Mouse (Mus musculus): ENCODE results near the gene Pdxp. TPM values are rescaled to one million over a fixed set of nuclear protein-coding genes. Genes with fewer than 3 reads are reported as not detected.
A peak's percentile ranks its signal among the peaks of the same experiment; 100 is the strongest.

The Pdxp gene
- polyA plus RNA-seq, 1 experiment: 124 TPM

GRCm38 (mm10) chr15:78930801-78931426 lies 17.2 kb downstream of the Pdxp start:
- TF ChIP-seq CTCF (IDR thresholded peaks at IDR 0.05; ENCODE audit: borderline replicate concordance, extremely low read depth, insufficient read depth, insufficient read length) (no peak), POLR2A (IDR thresholded peaks at IDR 0.05; ENCODE audit: borderline replicate concordance, extremely low read depth, insufficient read depth, insufficient read length, poor library complexity, severe bottlenecking) (no peak)
- DNase-seq (ENCODE audit: low read depth): no peak

DNA sequence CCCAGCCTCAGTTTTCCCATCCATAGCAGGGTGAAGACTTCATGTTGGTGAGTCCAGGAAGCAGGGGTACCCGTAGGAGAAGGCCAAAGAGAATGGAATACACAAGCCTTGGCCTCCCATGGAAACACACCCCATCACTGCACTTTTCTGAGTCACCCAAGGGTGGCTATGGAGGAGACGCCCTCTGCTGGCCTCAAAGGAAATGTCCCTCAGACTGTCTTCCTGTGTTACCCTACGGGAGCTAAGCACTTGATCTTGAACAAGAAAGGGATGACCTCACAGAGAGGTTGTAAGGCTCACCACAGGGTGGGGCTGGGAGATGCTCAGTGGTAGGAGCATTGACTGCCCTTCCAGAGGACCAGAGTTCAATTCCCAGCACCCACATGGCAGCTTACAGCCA lies 17.9 kb downstream of the Pdxp start:
- TF ChIP-seq POLR2A (IDR thresholded peaks at IDR 0.05; ENCODE audit: borderline replicate concordance, extremely low read depth, insufficient read depth, insufficient read length, poor library complexity, severe bottlenecking) (no peak), CTCF (IDR thresholded peaks at IDR 0.05; ENCODE audit: borderline replicate concordance, extremely low read depth, insufficient read depth, insufficient read length) (peak; percentile 54; the same call in 1 of the 2 replicates)
- DNase-seq (ENCODE audit: low read depth): no peak

DNA sequence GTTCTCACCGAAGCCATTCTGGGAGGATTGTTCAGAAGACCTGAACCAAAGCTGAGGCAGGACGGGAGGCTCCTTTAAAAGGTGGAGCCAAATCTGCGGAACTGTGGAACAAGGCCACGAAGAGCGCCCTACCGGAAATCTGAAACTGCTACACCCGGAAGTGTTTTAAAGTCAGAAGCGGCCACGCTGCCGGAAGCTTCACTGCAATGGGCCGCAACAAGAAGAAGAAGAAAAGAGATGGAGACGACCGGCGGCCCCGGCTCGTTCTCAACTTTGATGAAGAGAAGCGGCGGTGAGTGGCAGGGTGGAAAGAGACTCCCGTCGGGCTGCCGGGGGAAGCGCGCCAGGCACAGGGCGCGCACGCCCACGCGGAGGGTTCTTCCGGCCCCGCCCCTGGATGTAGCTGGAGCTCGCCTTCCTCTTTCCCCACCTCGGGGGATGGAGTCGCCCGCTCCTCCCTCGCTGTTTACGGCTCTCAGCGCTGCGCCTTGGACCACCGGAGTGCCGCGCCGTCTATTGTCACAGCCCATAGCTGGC lies 21.1 kb downstream of the Pdxp start, which contains the start of gene Nol12:
Gene Nol12, plus strand, starts transcription at position 150 of the 537 bp plus-strand sequence.
- TF ChIP-seq CTCF (IDR thresholded peaks at IDR 0.05; ENCODE audit: borderline replicate concordance, extremely low read depth, insufficient read depth, insufficient read length) (peak; percentile 36; the same call in 1 of the 2 replicates), POLR2A (IDR thresholded peaks at IDR 0.05; ENCODE audit: borderline replicate concordance, extremely low read depth, insufficient read depth, insufficient read length, poor library complexity, severe bottlenecking) (peak; percentile 43; the same call in 1 of the 2 replicates)
- DNase-seq (ENCODE audit: low read depth): peak; percentile 97

- TF ChIP-seq CTCF (IDR thresholded peaks at IDR 0.05; ENCODE audit: borderline replicate concordance, extremely low read depth, insufficient read depth, insufficient read length): no peak
- no peak for TF ChIP-seq POLR2A (IDR thresholded peaks at IDR 0.05; ENCODE audit: borderline replicate concordance, extremely low read depth, insufficient read depth, insufficient read length, poor library complexity, severe bottlenecking)
- no peak for DNase-seq (ENCODE audit: low read depth)
These were observed 22.7 kb downstream of the Pdxp start for GRCm38 (mm10) chr15:78936403-78936802.

DNA sequence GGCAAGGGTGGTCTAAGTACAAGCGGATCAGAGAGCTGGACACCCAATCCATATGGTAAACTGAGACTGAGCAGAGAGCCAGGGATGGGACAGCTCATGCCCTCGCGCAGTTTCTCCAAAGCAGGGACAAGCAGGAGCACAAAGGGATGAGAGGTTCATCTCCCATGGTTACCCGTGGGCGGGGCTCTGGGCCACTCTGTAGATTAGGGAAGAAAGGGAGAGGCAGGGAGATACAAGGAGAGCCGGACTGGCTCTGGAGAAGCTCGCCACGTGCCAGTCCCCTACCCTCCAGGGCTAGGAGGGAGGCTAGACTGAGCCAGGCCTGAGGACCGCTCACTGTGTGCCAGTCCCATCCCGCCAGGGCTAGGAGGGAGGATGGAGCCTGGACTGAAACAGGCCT lies 23.6 kb downstream of the Pdxp start:
- no peak for TF ChIP-seq CTCF (IDR thresholded peaks at IDR 0.05; ENCODE audit: borderline replicate concordance, extremely low read depth, insufficient read depth, insufficient read length)
- no peak for TF ChIP-seq POLR2A (IDR thresholded peaks at IDR 0.05; ENCODE audit: borderline replicate concordance, extremely low read depth, insufficient read depth, insufficient read length, poor library complexity, severe bottlenecking)
- no peak for DNase-seq (ENCODE audit: low read depth)

DNA sequence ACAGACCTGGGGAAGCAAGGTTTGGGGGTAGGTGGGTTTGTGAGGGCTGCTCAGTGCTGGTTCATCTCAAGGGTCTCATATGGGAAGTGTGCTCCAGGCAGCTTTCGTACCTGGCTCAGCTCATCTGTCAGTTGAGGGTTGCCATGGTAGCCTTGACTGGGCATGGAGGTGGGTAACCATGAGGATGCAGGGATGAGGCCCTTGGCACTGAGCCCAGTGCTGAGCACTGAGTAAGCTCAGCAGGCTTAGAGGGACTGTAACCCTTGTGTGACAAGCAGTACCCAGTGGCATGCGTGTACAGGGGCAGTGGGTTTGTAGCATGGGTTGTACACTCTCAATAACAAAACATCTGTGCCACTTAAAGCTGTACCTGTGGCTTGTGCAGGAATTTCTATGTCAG lies 24.2 kb downstream of the Pdxp start:
- TF ChIP-seq CTCF (IDR thresholded peaks at IDR 0.05; ENCODE audit: borderline replicate concordance, extremely low read depth, insufficient read depth, insufficient read length) (no peak), POLR2A (IDR thresholded peaks at IDR 0.05; ENCODE audit: borderline replicate concordance, extremely low read depth, insufficient read depth, insufficient read length, poor library complexity, severe bottlenecking) (no peak)
- DNase-seq (ENCODE audit: low read depth): no peak

DNA sequence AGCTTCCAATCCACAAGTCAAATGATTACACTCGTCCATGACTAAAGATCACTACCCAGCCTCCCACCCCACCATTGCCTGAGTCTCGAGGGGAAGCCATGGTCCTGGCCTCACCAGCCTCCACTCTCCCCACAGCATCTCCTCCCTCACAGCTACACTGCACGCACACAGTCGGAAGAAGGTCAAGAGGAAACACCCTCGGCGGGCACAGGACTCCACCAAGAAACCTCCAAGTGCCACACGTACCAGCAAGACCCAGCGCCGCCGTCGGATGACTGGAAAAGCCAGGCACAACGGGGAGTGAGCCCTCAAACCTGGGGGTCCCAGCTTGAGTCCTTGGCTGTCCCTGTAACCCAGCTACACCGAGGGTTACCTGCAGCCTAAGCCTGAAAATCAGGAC lies 26.6 kb downstream of the Pdxp start:
- TF ChIP-seq CTCF (IDR thresholded peaks at IDR 0.05; ENCODE audit: borderline replicate concordance, extremely low read depth, insufficient read depth, insufficient read length) (no peak), POLR2A (IDR thresholded peaks at IDR 0.05; ENCODE audit: borderline replicate concordance, extremely low read depth, insufficient read depth, insufficient read length, poor library complexity, severe bottlenecking) (no peak)
- no peak for DNase-seq (ENCODE audit: low read depth)

DNA sequence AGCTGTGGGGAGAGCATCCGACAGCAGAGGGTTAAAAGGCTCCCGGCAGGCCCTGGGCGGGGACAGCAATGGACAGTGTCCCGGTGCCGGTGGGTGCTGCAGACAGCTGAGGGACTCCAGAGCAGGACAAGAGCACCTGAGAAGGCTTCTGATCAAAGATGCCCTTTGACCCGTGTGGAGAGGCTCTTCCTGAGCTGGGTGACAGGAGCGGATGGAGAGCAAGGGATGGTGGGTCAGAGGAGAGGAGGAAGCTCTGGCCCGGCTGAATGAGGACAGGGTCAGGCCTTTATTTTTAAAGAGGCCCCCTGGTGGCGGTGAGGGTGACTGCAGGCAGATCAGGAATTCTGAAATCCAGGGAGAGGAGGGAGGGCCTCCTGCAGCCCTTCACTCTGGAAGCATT lies 28.9 kb downstream of the Pdxp start:
- TF ChIP-seq CTCF (IDR thresholded peaks at IDR 0.05; ENCODE audit: borderline replicate concordance, extremely low read depth, insufficient read depth, insufficient read length) (peak; percentile 87), POLR2A (IDR thresholded peaks at IDR 0.05; ENCODE audit: borderline replicate concordance, extremely low read depth, insufficient read depth, insufficient read length, poor library complexity, severe bottlenecking) (no peak)
- peak; percentile 79 for DNase-seq (ENCODE audit: low read depth)

GRCm38 (mm10) chr15:78946232-78946631 lies 32.5 kb downstream of the Pdxp start:
- no peak for TF ChIP-seq CTCF (IDR thresholded peaks at IDR 0.05; ENCODE audit: borderline replicate concordance, extremely low read depth, insufficient read depth, insufficient read length)
- no peak for TF ChIP-seq POLR2A (IDR thresholded peaks at IDR 0.05; ENCODE audit: borderline replicate concordance, extremely low read depth, insufficient read depth, insufficient read length, poor library complexity, severe bottlenecking)
- DNase-seq (ENCODE audit: low read depth): peak; percentile 34

DNA sequence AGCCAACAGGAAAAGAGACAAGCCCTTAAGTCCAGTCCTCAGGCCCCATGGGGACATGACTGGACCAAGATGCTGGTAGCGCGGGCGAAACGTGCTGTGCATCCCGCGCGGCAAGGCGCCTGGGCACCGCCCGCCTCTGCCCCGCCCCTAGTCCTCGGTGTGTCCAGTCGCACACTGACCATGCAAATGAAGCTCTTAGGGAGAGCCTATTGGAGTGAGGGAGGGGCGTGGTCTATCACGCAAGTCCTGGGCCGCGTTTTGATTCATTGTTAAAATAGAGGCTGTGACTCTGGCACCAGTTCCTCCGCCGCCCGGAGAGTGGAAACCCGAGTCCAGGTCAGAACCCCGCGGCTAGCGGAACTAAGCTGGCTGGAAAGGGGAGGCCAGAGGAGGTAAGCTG lies 33.9 kb downstream of the Pdxp start, which contains the start of gene Triobp:
Gene Triobp, plus strand, starts transcription at position 68 of the 400 bp plus-strand sequence.
- peak; percentile 99 for DNase-seq (ENCODE audit: low read depth)

GRCm38 (mm10) chr15:78948152-78948725 lies 34.5 kb downstream of the Pdxp start:
- TF ChIP-seq POLR2A (IDR thresholded peaks at IDR 0.05; ENCODE audit: borderline replicate concordance, extremely low read depth, insufficient read depth, insufficient read length, poor library complexity, severe bottlenecking): no peak
- TF ChIP-seq CTCF (IDR thresholded peaks at IDR 0.05; ENCODE audit: borderline replicate concordance, extremely low read depth, insufficient read depth, insufficient read length): no peak
- DNase-seq (ENCODE audit: low read depth): no peak

More for the DNA sequence above, 33.9 kb downstream of the Pdxp start, which contains the start of gene Triobp:
- peak; percentile 72; the same call in 1 of the 2 replicates for TF ChIP-seq POLR2A (IDR thresholded peaks at IDR 0.05; ENCODE audit: borderline replicate concordance, extremely low read depth, insufficient read depth, insufficient read length, poor library complexity, severe bottlenecking)
- TF ChIP-seq CTCF (IDR thresholded peaks at IDR 0.05; ENCODE audit: borderline replicate concordance, extremely low read depth, insufficient read depth, insufficient read length): no peak
